In genomic region chr2:154892201-154893044, GRCm38 (mm10) we compare ENCODE assay signal across 8 mouse cellular contexts. TPM values are rescaled to one million over a fixed set of nuclear protein-coding genes. Genes with fewer than 3 reads are reported as not detected.
DNase-seq lines count a peak whose midpoint lies in the region; ATAC-seq and TF ChIP-seq lines count a peak whose summit lies in the region.

Gene Eif2s2 (minus strand): TSS chr2:154892935.

- H3K9ac ChIP-seq in heart, embryonic 11.5 days (ENCODE audit: low read depth, low read length) = peak within 1 kb of the TSS; percentile 93
- H3K9ac ChIP-seq in kidney, embryonic 16.5 days (replicated peaks; ENCODE audit: low read length) = peak within 1 kb of the TSS; percentile 95
- peak within 1 kb of the TSS; percentile 86 for H3K9ac ChIP-seq in liver, adult 2 months (ENCODE audit: low read depth, low read length)

- under 1% methylated on average over 75 of the region's 75 CpGs for WGBS in heart, embryonic 11.5 days (ENCODE audit: insufficient replicate concordance)
- WGBS in kidney, embryonic 16.5 days = under 1% methylated on average over 75 of the region's 75 CpGs
- under 1% methylated on average over 75 of the region's 75 CpGs for WGBS in liver, adult 2 months

- H3K79me3 ChIP-seq in C2C12 (ENCODE audit: low read depth) = peaks cover 51% of the 10 kb centered on the region

- H3K79me2 ChIP-seq in C2C12 (ENCODE audit: control insufficient read depth, insufficient read depth) = peaks cover 53% of the 10 kb centered on the region
- H3K79me2 ChIP-seq in liver, adult 2 months (ENCODE audit: control insufficient read depth, insufficient read depth, low read length) = peaks cover 12% of the 10 kb centered on the region; the same call in 1 of the 2 replicates
- peaks cover 51% of the 10 kb centered on the region for H3K79me2 ChIP-seq in myocyte (ENCODE audit: control insufficient read depth, insufficient read depth)

- H3K36me3 ChIP-seq in C2C12 (ENCODE audit: control insufficient read depth, insufficient read depth) (peaks cover 32% of the 10 kb centered on the region), myocyte (ENCODE audit: control insufficient read depth, insufficient read depth) (peaks cover 17% of the 10 kb centered on the region)
- H3K36me3 ChIP-seq in erythroblast, embryonic 14.5 days (ENCODE audit: control insufficient read depth) = peaks cover 34% of the 10 kb centered on the region
- peaks cover 3% of the 10 kb centered on the region; the same call in 1 of the 2 replicates for H3K36me3 ChIP-seq in heart, embryonic 11.5 days (ENCODE audit: control insufficient read depth, insufficient read depth, low read length)
- peaks cover 5% of the 10 kb centered on the region for H3K36me3 ChIP-seq in kidney, embryonic 16.5 days (ENCODE audit: insufficient read depth, low read length)
- H3K36me3 ChIP-seq in liver, adult 2 months (ENCODE audit: control insufficient read depth, insufficient read depth, low read length) = peaks cover 6% of the 10 kb centered on the region
- no peaks in the 10 kb centered on the region; the same call in 1 of the 2 replicates for H3K36me3 ChIP-seq in splenic B cell, adult 2 months (ENCODE audit: control insufficient read depth, insufficient read depth, low read length, poor library complexity, severe bottlenecking)

- H3ac ChIP-seq in C2C12 (ENCODE audit: control insufficient read depth, insufficient read length, low read depth) = peak within 1 kb of the TSS; percentile 94
- H3ac ChIP-seq in myocyte (ENCODE audit: control insufficient read depth, insufficient read length) = peak within 1 kb of the TSS; percentile 88

- H3K4me3 ChIP-seq in C2C12 (ENCODE audit: insufficient read depth, poor library complexity, severe bottlenecking) (peak within 1 kb of the TSS; percentile 99), myocyte (peak within 1 kb of the TSS; percentile 100)
- H3K4me3 ChIP-seq in erythroblast, embryonic 14.5 days (replicated peaks) = peak within 1 kb of the TSS; percentile 90
- H3K4me3 ChIP-seq in heart, embryonic 11.5 days (ENCODE audit: low read depth, low read length) = peak within 1 kb of the TSS; percentile 71
- peak within 1 kb of the TSS; percentile 96 for H3K4me3 ChIP-seq in kidney, embryonic 16.5 days (ENCODE audit: low read length)
- H3K4me3 ChIP-seq in liver, adult 2 months (ENCODE audit: insufficient read depth, low read depth, low read length) = peak within 1 kb of the TSS; percentile 72

- peaks cover 32% of the 10 kb centered on the region for H3K4me1 ChIP-seq in erythroblast, embryonic 14.5 days (ENCODE audit: control insufficient read depth)
- peaks cover 5% of the 10 kb centered on the region; the same call in 1 of the 2 replicates for H3K4me1 ChIP-seq in heart, embryonic 11.5 days (ENCODE audit: control insufficient read depth, insufficient read depth, low read length)
- H3K4me1 ChIP-seq in kidney, embryonic 16.5 days (ENCODE audit: insufficient read depth, low read length) = peaks cover 6% of the 10 kb centered on the region
- peaks cover 11% of the 10 kb centered on the region for H3K4me1 ChIP-seq in liver, adult 2 months (ENCODE audit: control insufficient read depth, insufficient read depth, low read length)

- peak; percentile 99 for DNase-seq in brain, embryonic 14.5 days (ENCODE audit: low read depth)
- peak; percentile 91 for DNase-seq in liver, adult 2 months (ENCODE audit: extremely low read depth, low read depth, low spot score)
- DNase-seq in splenic B cell, adult 2 months (ENCODE audit: low read depth, low spot score) = peak; percentile 98

- peak; percentile 98 for ATAC-seq in heart, embryonic 11.5 days (replicated peaks; ENCODE audit: insufficient number of reproducible peaks, low FRiP score, low TSS enrichment)
- peak; percentile 98 for ATAC-seq in kidney, embryonic 16.5 days (ENCODE audit: low FRiP score, low TSS enrichment)

- H3K27me3 ChIP-seq in C2C12 (ENCODE audit: control insufficient read depth, insufficient read depth, insufficient read length) = no peaks in the 10 kb centered on the region
- peaks cover 6% of the 10 kb centered on the region; the same call in 1 of the 2 replicates for H3K27me3 ChIP-seq in erythroblast, embryonic 14.5 days (ENCODE audit: control insufficient read depth)
- no peaks in the 10 kb centered on the region for H3K27me3 ChIP-seq in heart, embryonic 11.5 days (ENCODE audit: control insufficient read depth, insufficient read depth, low read length)
- no peaks in the 10 kb centered on the region for H3K27me3 ChIP-seq in kidney, embryonic 16.5 days (ENCODE audit: insufficient read depth, low read length)
- no peaks in the 10 kb centered on the region for H3K27me3 ChIP-seq in liver, adult 2 months (ENCODE audit: control insufficient read depth, insufficient read depth, low read length)
- H3K27me3 ChIP-seq in myocyte (ENCODE audit: control insufficient read depth, insufficient read depth, insufficient read length) = no peaks in the 10 kb centered on the region
- H3K27me3 ChIP-seq in splenic B cell, adult 2 months (ENCODE audit: control insufficient read depth, insufficient read depth, low read length, poor library complexity, severe bottlenecking) = no peaks in the 10 kb centered on the region

- peak within 1 kb of the TSS; percentile 90 for H3K4me2 ChIP-seq in heart, embryonic 11.5 days
- peak within 1 kb of the TSS; percentile 82 for H3K4me2 ChIP-seq in kidney, embryonic 16.5 days (replicated peaks; ENCODE audit: low read depth, low read length)
- peak within 1 kb of the TSS; percentile 92 for H3K4me2 ChIP-seq in myocyte (ENCODE audit: low read depth)

- no peaks in the 10 kb centered on the region for H3K9me3 ChIP-seq in erythroblast, embryonic 14.5 days (ENCODE audit: control insufficient read depth, low read length)
- no peaks in the 10 kb centered on the region for H3K9me3 ChIP-seq in heart, embryonic 11.5 days (replicated peaks; ENCODE audit: control insufficient read depth, low read length)
- H3K9me3 ChIP-seq in kidney, embryonic 16.5 days (ENCODE audit: low read length) = no peaks in the 10 kb centered on the region

- peak; percentile 29; the same call in 1 of the 2 replicates for TF ChIP-seq POLR2A in brain, embryonic 14.5 days (IDR thresholded peaks at IDR 0.05; ENCODE audit: borderline replicate concordance, extremely low read depth, insufficient read depth, insufficient read length, poor library complexity, severe bottlenecking)
- TF ChIP-seq POLR2A in liver, adult 2 months (IDR thresholded peaks at IDR 0.05; ENCODE audit: extremely low read depth, insufficient read depth, low read length) = 0 out of 2 replicates have a peak, but pooled peaks have one; percentile 52
- peak; percentile 66 for TF ChIP-seq POLR2A in myocyte (IDR thresholded peaks at IDR 0.05; ENCODE audit: insufficient read length, low read depth)

- no peak for TF ChIP-seq CTCF in C2C12 (IDR thresholded peaks at IDR 0.05; ENCODE audit: control insufficient read depth, insufficient read depth, insufficient read length)
- no peak for TF ChIP-seq CTCF in brain, embryonic 14.5 days (IDR thresholded peaks at IDR 0.05; ENCODE audit: borderline replicate concordance, extremely low read depth, insufficient read depth, insufficient read length)
- TF ChIP-seq CTCF in liver, adult 2 months (IDR thresholded peaks at IDR 0.05; ENCODE audit: low read depth, low read length) = no peak

- H3K27ac ChIP-seq in heart, embryonic 11.5 days (ENCODE audit: low read depth, low read length) = peak within 1 kb of the TSS; percentile 91
- H3K27ac ChIP-seq in kidney, embryonic 16.5 days (ENCODE audit: low read length) = peak within 1 kb of the TSS; percentile 88
- H3K27ac ChIP-seq in liver, adult 2 months (replicated peaks; ENCODE audit: insufficient read depth, low read depth, low read length) = peak within 1 kb of the TSS; percentile 54

TF ChIP-seq in C2C12, 6 proteins besides CTCF, POLR2A, EP300 and RAD21:
- peak; percentile 57 for TF ChIP-seq CEBPB (IDR thresholded peaks at IDR 0.05; ENCODE audit: low read depth)
- TF ChIP-seq FOSL1 (IDR thresholded peaks at IDR 0.05; ENCODE audit: insufficient read depth, low read length, poor library complexity, severe bottlenecking) = no peak
- no peak for TF ChIP-seq MYOG (IDR thresholded peaks at IDR 0.05; ENCODE audit: control insufficient read depth, extremely low read depth, insufficient read length)
- TF ChIP-seq MAX (IDR thresholded peaks at IDR 0.05) = peak; percentile 45
- no peak for TF ChIP-seq USF1 (IDR thresholded peaks at IDR 0.05; ENCODE audit: low read depth)
- no peak for TF ChIP-seq MYOD1 (IDR thresholded peaks at IDR 0.05; ENCODE audit: control insufficient read depth, insufficient read length, low read depth)
TF ChIP-seq in C2C12: peak in this region for 2.

TF ChIP-seq in myocyte, 11 proteins besides CTCF, POLR2A, EP300 and RAD21:
- TF ChIP-seq SRF (IDR thresholded peaks at IDR 0.05; ENCODE audit: control insufficient read depth, insufficient read length, low read depth) = no peak
- TF ChIP-seq MYOG (IDR thresholded peaks at IDR 0.05; ENCODE audit: control insufficient read depth in 1 of 3, insufficient read depth in 1 of 3, insufficient read length in 2 of 3, low read depth in 2 of 3) = no peak
- TF ChIP-seq MYOD1 (IDR thresholded peaks at IDR 0.05; ENCODE audit: control insufficient read depth in 1 of 3, insufficient read length in 2 of 3, low read depth in 2 of 3) = no peak
- peak; percentile 50 for TF ChIP-seq E2F4 (IDR thresholded peaks at IDR 0.05; ENCODE audit: insufficient read depth)
- TF ChIP-seq TCF12 (IDR thresholded peaks at IDR 0.05; ENCODE audit: insufficient read depth, poor library complexity, severe bottlenecking) = no peak
- TF ChIP-seq USF1 (IDR thresholded peaks at IDR 0.05; ENCODE audit: low read depth) = no peak
- TF ChIP-seq CEBPB (IDR thresholded peaks at IDR 0.05; ENCODE audit: insufficient read depth, poor library complexity, severe bottlenecking) = peak; percentile 66
- no peak for TF ChIP-seq REST (IDR thresholded peaks at IDR 0.05; ENCODE audit: insufficient read depth, insufficient read length)
- no peak for TF ChIP-seq TCF3 (IDR thresholded peaks at IDR 0.05; ENCODE audit: insufficient read length, low read depth)
- no peak for TF ChIP-seq MAX (IDR thresholded peaks at IDR 0.05; ENCODE audit: low read depth)
- peak; percentile 79 for TF ChIP-seq POLR2AphosphoS2 (IDR thresholded peaks at IDR 0.05; ENCODE audit: insufficient read length, low read depth)

RNA-seq across cellular contexts. Expression of gene Eif2s2, which starts in this region (rescaled TPM):
- 91.2 TPM for polyA plus RNA-seq in C2C12 (2012; fragmentation: generic; extraction: Trizol)
- 43.0 and 58.8 TPM in 2 replicates for polyA plus RNA-seq in brain, embryonic 14.5 days (2012; rRNA removed)
- polyA plus RNA-seq in erythroblast, embryonic 14.5 days (2012) = 2.6 and 3.2 TPM in 2 replicates
- polyA plus RNA-seq in heart, embryonic 11.5 days (2014; fragmentation: Nextera tagmentation; extraction: Ambion mirVana) = 103 and 109 TPM in 2 replicates
- polyA plus RNA-seq in kidney, embryonic 16.5 days (2015; fragmentation: Nextera tagmentation; extraction: Ambion mirVana) = 70.9 and 78.3 TPM in 2 replicates
- total RNA-seq in liver, adult 2 months (2014; rRNA removed) = 30.4 and 38.7 TPM in 2 replicates
- 7.8 and 8.1 TPM in 2 replicates for polyA plus RNA-seq in liver, adult 2 months (2012; rRNA removed)
- polyA plus RNA-seq in myocyte (2012; fragmentation: generic; extraction: Trizol) = 143 TPM

Comparison
In these comparisons a context has a peak if more than half of its experiments do, and no peak if none do; other contexts are left out.
1. Peak in every context shown above with its lines: DNase-seq, ATAC-seq, H3K4me3 ChIP-seq and H3K27ac ChIP-seq.